Mouse (Mus musculus) forebrain, embryonic 16.5 days (tissue): Measurements from ENCODE around the gene Focad. TPM values are rescaled to one million over a fixed set of nuclear protein-coding genes. Genes with fewer than 3 reads are reported as not detected.
A peak's percentile ranks its signal among the peaks of the same experiment; 100 is the strongest.

ENCODE experiments used
- ATAC-seq: fragments of 200-750 bp; cut with Nextera tagmentation; 2 replicates; pipeline ENCODE4 v1.8.0; 2017; ENCODE audit warnings: mild to moderate bottlenecking, moderate library complexity
- H3K27ac ChIP-seq: fragments of 300-500 bp; sonication (generic); 2 replicates; pipeline ENCODE4 v1.5.1; 2014; ENCODE audit warnings: low read length, control low read depth
- H3K27me3 ChIP-seq: fragments of 300-500 bp; sonication (generic); replicated peaks from 2 replicates; pipeline ENCODE4 v1.6.1; 2014; ENCODE audit warnings: low read length; ENCODE audit not compliant: control insufficient read depth, insufficient read depth
- H3K36me3 ChIP-seq: fragments of 300-500 bp; sonication (generic); 2 replicates; pipeline ENCODE4 v1.6.1; 2014; ENCODE audit not compliant: control insufficient read depth, insufficient read depth
- H3K4me1 ChIP-seq: fragments of 300-500 bp; sonication (generic); replicated peaks from 2 replicates; pipeline ENCODE4 v1.6.1; 2014; ENCODE audit warnings: low read length; ENCODE audit not compliant: control insufficient read depth, insufficient read depth
- H3K4me2 ChIP-seq: fragments of 300-500 bp; sonication (generic); 2 replicates; pipeline ENCODE4 v1.6.1; 2014; ENCODE audit warnings: mild to moderate bottlenecking, low read length, control low read depth
- H3K4me3 ChIP-seq: fragments of 300-500 bp; sonication (generic); replicated peaks from 2 replicates; pipeline ENCODE4 v1.5.1; 2014; ENCODE audit warnings: mild to moderate bottlenecking, low read length, control low read depth
- H3K9ac ChIP-seq: fragments of 300-500 bp; sonication (generic); replicated peaks from 2 replicates; pipeline ENCODE4 v1.6.1; 2014; ENCODE audit warnings: low read depth, low read length, control low read depth
- H3K9me3 ChIP-seq: fragments of 300-500 bp; sonication (generic); 2 replicates; pipeline ENCODE4 v1.6.1; 2016; ENCODE audit warnings: low read length; ENCODE audit not compliant: control insufficient read depth
- WGBS: fragments of 180-500 bp; shearing (Covaris S2); extraction: QIAGEN DNeasy Blood & Tissue Kit; methylation state at CpG from one replicate; pipeline ENCODE4 v1.1.7; 2014; 5-methylcytosine and 5-hydroxymethylcytosine counted together
- polyA plus RNA-seq: library from polyadenylated mRNA; unstranded; fragments of >200 nt; fragmentation: Nextera tagmentation; extraction: Ambion mirVana; gene quantifications from 2 replicates; pipeline ENCODE4 v1.2.1, GENCODE M21; 2015

The Focad gene
- polyA plus RNA-seq, 1 experiment from 2014 or later: 21.1 TPM

GRCm38 (mm10) chr4:88195898-88196495 is 101.6 kb downstream of the Focad start:
- H3K9me3 ChIP-seq: no peaks in the 10 kb centered on the region
- peak overlapping the region; percentile 91 for H3K27ac ChIP-seq
- H3K27me3 ChIP-seq: no peaks in the 10 kb centered on the region
- H3K4me3 ChIP-seq: no peak overlapping the region
- H3K4me2 ChIP-seq: no peak overlapping the region
- whole genome bisulfite sequencing: 29% methylated on average over 4 of the region's 4 CpGs
- H3K36me3 ChIP-seq: no peaks in the 10 kb centered on the region
- no peak overlapping the region for H3K9ac ChIP-seq
- peak; percentile 95 for ATAC-seq
- peaks cover 4% of the 10 kb centered on the region for H3K4me1 ChIP-seq

GRCm38 (mm10) chr4:88196500-88196912 is 102.1 kb downstream of the Focad start:
- no peak overlapping the region for H3K9ac ChIP-seq
- H3K9me3 ChIP-seq: no peaks in the 10 kb centered on the region
- WGBS: 36% methylated on average over 4 of the region's 4 CpGs
- H3K36me3 ChIP-seq: no peaks in the 10 kb centered on the region
- no peak overlapping the region for H3K4me2 ChIP-seq
- no peaks in the 10 kb centered on the region for H3K27me3 ChIP-seq
- peaks cover 4% of the 10 kb centered on the region for H3K4me1 ChIP-seq
- H3K27ac ChIP-seq: peak overlapping the region; percentile 91
- no peak overlapping the region for H3K4me3 ChIP-seq
- ATAC-seq: peak; percentile 71

- no peak overlapping the region for H3K9ac ChIP-seq
- H3K36me3 ChIP-seq: no peaks in the 10 kb centered on the region
- ATAC-seq: no peak
- no peaks in the 10 kb centered on the region for H3K9me3 ChIP-seq
- no peaks in the 10 kb centered on the region for H3K27me3 ChIP-seq
- peaks cover 4% of the 10 kb centered on the region for H3K4me1 ChIP-seq
- no peak overlapping the region for H3K4me3 ChIP-seq
- H3K4me2 ChIP-seq: no peak overlapping the region
- 84% methylated on average over 5 of the region's 5 CpGs for WGBS
- H3K27ac ChIP-seq: 0 out of 2 replicates have a peak overlapping the region, but pooled peaks have one; percentile 33
Observed at GRCm38 (mm10) chr4:88197244-88197643, 102.8 kb downstream of the Focad start.

DNA sequence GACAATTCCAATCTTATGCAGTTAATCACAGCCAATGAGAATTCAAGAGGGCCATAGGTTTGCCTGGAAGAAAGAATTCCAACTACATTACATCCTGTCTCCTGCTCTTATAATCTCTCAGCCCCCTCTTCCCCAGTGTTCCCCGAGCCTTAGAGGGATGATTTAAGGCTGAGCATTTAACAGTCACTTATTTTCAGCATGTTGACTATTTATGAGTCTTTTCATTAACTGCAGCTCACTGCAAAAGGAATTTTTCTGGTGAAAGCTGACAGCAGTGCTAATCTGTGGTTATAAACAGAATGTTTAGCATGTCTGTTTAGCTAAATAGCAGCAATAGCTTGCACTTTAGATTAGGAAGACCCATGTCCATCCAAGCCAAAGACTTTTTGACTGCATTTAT is 104.8 kb downstream of the Focad start:
- ATAC-seq: no peak
- H3K36me3 ChIP-seq: no peaks in the 10 kb centered on the region

GRCm38 (mm10) chr4:88201047-88201446 is 106.6 kb downstream of the Focad start:
- no peak overlapping the region for H3K4me3 ChIP-seq
- no peak for ATAC-seq
- H3K36me3 ChIP-seq: no peaks in the 10 kb centered on the region
- peaks cover 2% of the 10 kb centered on the region for H3K4me1 ChIP-seq
- H3K27me3 ChIP-seq: no peaks in the 10 kb centered on the region
- WGBS: 97% methylated on average over 4 of the region's 4 CpGs
- H3K27ac ChIP-seq: no peak overlapping the region
- H3K9ac ChIP-seq: no peak overlapping the region
- no peak overlapping the region for H3K4me2 ChIP-seq
- H3K9me3 ChIP-seq: no peaks in the 10 kb centered on the region

More for the DNA sequence above, 104.8 kb downstream of the Focad start:
- WGBS: 64% methylated on average over 1 of the region's 1 CpGs
- Histone ChIP-seq H3K4me2 (no peak overlapping the region), H3K9ac (no peak overlapping the region), H3K4me3 (no peak overlapping the region), H3K27ac (no peak overlapping the region), H3K4me1 (peaks cover 4% of the 10 kb centered on the region), H3K27me3 (no peaks in the 10 kb centered on the region), H3K9me3 (no peaks in the 10 kb centered on the region)

DNA sequence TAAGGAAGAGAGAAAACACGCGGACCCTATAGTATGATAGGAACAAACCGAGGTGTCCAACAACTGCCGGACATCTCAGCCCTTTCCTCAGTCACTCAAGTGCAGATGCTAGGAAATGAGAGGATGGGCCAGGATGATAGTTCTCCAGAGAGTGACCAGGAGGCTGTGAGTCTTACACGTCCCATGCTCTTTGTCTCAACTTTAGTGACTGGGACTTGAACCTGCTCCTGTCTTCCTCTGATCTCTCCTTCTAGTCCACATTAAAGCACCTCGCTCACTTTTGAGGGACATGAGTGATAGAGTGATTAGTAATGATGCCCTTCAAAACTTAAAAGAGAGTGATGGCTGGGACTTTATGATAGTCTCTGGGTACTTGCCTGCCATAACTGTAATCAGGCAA is 114.2 kb downstream of the Focad start:
- H3K27ac ChIP-seq: peak overlapping the region; percentile 95
- no peak for ATAC-seq
- H3K9ac ChIP-seq: no peak overlapping the region
- H3K4me2 ChIP-seq: no peak overlapping the region
- peaks cover 30% of the 10 kb centered on the region for H3K4me1 ChIP-seq
- H3K4me3 ChIP-seq: no peak overlapping the region
- no peaks in the 10 kb centered on the region for H3K27me3 ChIP-seq
- H3K9me3 ChIP-seq: no peaks in the 10 kb centered on the region
- H3K36me3 ChIP-seq: no peaks in the 10 kb centered on the region
- 90% methylated on average over 6 of the region's 6 CpGs for WGBS

DNA sequence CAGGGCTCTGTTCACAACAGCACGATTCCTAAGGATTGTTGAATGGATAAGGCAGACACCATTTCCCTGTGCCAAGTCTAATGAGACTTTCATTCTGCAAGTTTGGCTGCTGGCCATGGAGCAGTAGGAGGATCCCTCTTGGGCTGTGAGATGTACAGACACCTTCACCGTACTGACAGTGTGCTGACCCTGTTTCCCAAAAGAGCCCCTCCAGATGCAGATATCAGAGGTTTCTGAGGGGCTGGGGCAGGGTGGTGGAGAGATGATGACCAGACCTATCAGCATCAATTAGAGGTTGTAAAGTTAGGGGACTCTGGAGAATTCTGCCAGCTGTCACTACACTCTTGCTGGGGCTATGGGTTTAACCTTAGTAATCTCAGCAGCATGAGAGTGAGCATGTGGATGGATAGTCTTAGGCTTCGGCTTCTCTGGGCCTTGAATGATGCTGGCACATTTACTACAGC is 115.0 kb downstream of the Focad start:
- Histone ChIP-seq H3K36me3 (no peaks in the 10 kb centered on the region), H3K27me3 (no peaks in the 10 kb centered on the region), H3K9ac (no peak overlapping the region), H3K4me2 (no peak overlapping the region), H3K27ac (peak overlapping the region; percentile 95), H3K9me3 (no peaks in the 10 kb centered on the region), H3K4me3 (no peak overlapping the region), H3K4me1 (peaks cover 30% of the 10 kb centered on the region)
- ATAC-seq: peak; percentile 86
- WGBS: 25% methylated on average over 3 of the region's 3 CpGs

DNA sequence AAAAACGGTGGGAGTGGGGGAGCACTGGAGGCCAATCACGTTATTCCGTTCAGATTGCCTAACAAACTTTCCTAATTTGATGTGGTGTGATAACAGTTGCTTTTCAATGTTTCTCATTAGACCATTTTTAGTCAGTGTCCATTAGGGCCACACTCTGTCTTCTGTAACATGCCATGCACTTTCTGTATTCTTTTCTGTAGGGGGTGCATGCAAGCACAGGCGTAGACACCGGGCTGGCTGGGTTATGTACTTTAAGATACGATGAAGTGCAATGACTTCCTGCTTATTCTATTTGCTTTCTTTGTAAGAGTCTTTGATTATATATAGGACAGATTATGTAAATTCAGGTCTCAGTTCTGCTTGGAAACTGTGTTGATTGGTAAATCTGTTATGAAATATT is 116.2 kb downstream of the Focad start:
- 36% methylated on average over 6 of the region's 6 CpGs for WGBS
- Histone ChIP-seq H3K9me3 (no peaks in the 10 kb centered on the region), H3K4me3 (no peak overlapping the region), H3K36me3 (no peaks in the 10 kb centered on the region), H3K9ac (no peak overlapping the region), H3K4me2 (0 out of 2 replicates have a peak overlapping the region, but pooled peaks have one; percentile 17), H3K27ac (peak overlapping the region; percentile 95), H3K4me1 (peaks cover 30% of the 10 kb centered on the region), H3K27me3 (no peaks in the 10 kb centered on the region)
- 0 out of 2 replicates have a peak, but pooled peaks have one; percentile 11 for ATAC-seq

GRCm38 (mm10) chr4:88211200-88211885 is 116.9 kb downstream of the Focad start:
- ATAC-seq: peak; percentile 79
- Histone ChIP-seq H3K9me3 (no peaks in the 10 kb centered on the region), H3K4me1 (peaks cover 30% of the 10 kb centered on the region), H3K36me3 (no peaks in the 10 kb centered on the region), H3K9ac (no peak overlapping the region), H3K4me3 (no peak overlapping the region), H3K27ac (peak overlapping the region; percentile 76), H3K27me3 (no peaks in the 10 kb centered on the region), H3K4me2 (peak overlapping the region; percentile 14; the same call in 1 of the 2 replicates)
- 29% methylated on average over 2 of the region's 2 CpGs for WGBS
